Mouse (Mus musculus): ENCODE results near the gene Prickle2.

The Prickle2 gene

GRCm38 (mm10) chr6:92667544-92667943 is 38.4 kb downstream of the Prickle2 start:
- no peak for DNase-seq (ENCODE audit: low read depth, low spot score)

DNA sequence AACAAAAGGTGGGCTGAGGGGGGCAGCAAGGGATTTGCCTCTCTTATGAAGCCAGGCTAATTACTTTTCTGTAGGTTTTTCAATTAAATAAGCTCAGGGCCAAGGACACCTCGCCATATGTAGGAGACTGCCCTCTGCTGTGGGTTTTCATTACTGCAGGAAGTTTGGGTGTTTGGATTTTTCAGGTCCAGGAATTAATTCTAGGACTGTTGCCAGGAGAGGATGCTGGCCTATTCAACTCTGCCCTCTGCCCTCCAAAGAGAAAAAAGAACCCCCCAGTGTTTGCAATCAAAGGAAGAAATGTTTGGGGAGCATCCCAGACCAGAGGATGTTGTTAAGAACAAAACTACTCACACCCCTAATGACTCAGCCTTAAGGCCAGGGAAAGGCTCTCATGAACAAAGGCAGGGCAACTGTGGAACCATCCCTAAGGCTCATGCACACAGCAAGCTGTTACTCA is 40.4 kb downstream of the Prickle2 start:
- DNase-seq (ENCODE audit: low read depth, low spot score): no peak

DNA sequence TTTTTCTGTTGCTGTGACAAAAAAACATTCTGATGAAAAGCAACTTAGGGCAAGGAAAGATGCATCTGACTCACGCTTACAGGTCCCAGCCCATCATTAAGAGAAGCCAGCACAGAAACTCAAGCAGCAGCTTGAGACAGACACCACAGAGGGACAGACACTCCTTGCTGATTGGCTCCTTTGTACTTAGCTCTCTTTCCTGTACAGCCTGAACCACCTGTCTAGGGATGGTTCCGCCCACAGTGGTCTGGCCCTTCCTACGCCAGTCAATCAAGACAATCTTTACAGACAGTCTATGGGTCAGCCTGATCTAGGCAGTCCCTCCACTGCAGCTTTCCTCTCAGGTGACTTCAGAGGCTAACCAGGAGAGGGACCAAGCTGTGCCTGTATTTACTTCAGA is 42.1 kb downstream of the Prickle2 start:
- no peak for DNase-seq (ENCODE audit: low read depth, low spot score)

DNA sequence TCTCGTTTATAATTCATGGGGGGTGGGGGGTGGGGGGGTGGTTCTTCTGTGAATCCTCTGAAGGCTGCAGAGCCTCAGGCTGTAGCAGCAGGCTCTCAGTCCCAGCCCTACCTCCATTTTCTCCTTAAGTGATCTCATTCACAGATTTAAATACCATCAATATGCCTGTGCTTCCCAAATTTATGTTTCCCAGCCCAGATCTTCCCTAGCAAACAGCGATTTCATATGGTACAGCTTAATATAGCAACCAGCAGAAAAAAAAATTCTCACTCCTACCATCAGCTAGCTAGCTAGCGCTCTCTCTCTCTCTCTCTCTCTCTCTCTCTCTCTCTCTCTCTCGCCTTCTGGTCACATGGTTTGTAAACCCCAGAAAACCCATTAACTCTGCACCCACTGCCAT is 42.5 kb downstream of the Prickle2 start:
- DNase-seq (ENCODE audit: low read depth, low spot score): no peak

DNA sequence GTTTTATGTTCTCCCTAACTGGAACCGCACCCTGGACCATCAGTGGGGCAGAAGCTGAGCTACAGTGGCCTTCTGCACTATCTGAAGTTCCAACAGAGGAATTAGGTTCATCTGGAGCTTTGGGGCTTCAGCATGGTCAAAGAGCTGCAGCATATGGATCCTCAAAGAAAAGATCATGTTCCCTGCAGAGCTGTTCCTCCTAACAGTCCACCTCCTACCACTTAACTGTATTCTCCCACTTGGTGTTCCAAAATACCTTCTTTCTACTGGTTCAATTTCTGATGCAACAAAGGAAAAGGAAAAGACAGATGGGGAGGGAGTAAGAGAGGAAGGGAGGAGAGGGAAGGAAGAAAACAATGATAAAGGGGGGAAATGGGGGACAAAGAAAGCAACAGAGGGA is 56.9 kb downstream of the Prickle2 start:
- no peak for DNase-seq (ENCODE audit: low read depth, low spot score)

GRCm38 (mm10) chr6:92648571-92648970 is 57.4 kb downstream of the Prickle2 start:
- no peak for DNase-seq (ENCODE audit: low read depth, low spot score)

GRCm38 (mm10) chr6:92642929-92643328 is 63.0 kb downstream of the Prickle2 start:
- DNase-seq (ENCODE audit: low read depth, low spot score): no peak

- DNase-seq (ENCODE audit: low read depth, low spot score): no peak
Observed at GRCm38 (mm10) chr6:92641956-92642355, 64.0 kb downstream of the Prickle2 start.

- DNase-seq (ENCODE audit: low read depth, low spot score): no peak
Observed at GRCm38 (mm10) chr6:92640896-92641295, 65.1 kb downstream of the Prickle2 start.

GRCm38 (mm10) chr6:92636431-92636830 is 69.5 kb downstream of the Prickle2 start:
- DNase-seq (ENCODE audit: low read depth, low spot score): no peak

- DNase-seq (ENCODE audit: low read depth, low spot score): no peak
Observed at GRCm38 (mm10) chr6:92634876-92635468, 71.0 kb downstream of the Prickle2 start.

DNA sequence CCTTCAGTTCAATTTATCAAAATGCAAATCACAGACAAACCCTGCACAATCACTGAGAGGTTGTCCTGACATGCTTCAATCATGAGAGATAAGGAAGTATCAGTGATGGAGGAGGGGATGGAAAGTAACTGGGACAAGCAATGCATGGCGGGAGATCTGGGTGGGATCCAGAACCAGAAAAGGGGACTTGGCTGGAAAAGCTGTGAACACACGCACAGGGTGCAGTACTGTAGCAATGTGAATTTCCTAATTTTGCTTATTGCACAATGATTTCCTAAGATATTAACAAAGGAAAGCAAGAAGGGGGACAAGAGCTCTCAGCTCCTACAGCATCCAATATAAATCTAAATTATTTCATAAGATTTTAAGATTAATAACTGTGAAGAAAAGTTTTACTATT is 75.0 kb downstream of the Prickle2 start:
- DNase-seq (ENCODE audit: low read depth, low spot score): no peak

GRCm38 (mm10) chr6:92627711-92628110 is 78.2 kb downstream of the Prickle2 start:
- no peak for DNase-seq (ENCODE audit: low read depth, low spot score)

GRCm38 (mm10) chr6:92627048-92627617 is 78.8 kb downstream of the Prickle2 start:
- no peak for DNase-seq (ENCODE audit: low read depth, low spot score)

GRCm38 (mm10) chr6:92625923-92626322 is 80.0 kb downstream of the Prickle2 start:
- no peak for DNase-seq (ENCODE audit: low read depth, low spot score)

GRCm38 (mm10) chr6:92624306-92624705 is 81.6 kb downstream of the Prickle2 start:
- DNase-seq (ENCODE audit: low read depth, low spot score): no peak

GRCm38 (mm10) chr6:92617183-92617582 is 88.8 kb downstream of the Prickle2 start:
- DNase-seq (ENCODE audit: low read depth, low spot score): no peak

DNA sequence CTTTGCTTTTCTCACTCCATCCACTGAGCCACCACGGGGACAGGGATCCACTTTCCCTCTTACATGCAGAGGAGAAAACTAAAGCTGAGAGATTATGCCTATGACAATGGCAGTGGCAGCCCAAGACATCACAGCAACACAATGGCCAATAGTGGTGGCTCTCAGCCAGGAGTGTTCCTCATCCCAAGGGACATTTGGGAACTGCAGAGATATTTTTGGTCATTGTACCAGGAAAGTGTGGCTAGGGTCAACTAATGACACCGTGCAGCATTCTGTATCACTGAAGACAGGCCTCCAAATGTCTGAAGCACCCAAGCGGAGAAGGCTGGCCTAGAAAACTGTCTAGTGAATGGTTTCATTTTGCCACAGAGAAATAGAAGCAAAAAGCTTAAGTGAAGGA is 91.2 kb downstream of the Prickle2 start:
- no peak for DNase-seq (ENCODE audit: low read depth, low spot score)

DNA sequence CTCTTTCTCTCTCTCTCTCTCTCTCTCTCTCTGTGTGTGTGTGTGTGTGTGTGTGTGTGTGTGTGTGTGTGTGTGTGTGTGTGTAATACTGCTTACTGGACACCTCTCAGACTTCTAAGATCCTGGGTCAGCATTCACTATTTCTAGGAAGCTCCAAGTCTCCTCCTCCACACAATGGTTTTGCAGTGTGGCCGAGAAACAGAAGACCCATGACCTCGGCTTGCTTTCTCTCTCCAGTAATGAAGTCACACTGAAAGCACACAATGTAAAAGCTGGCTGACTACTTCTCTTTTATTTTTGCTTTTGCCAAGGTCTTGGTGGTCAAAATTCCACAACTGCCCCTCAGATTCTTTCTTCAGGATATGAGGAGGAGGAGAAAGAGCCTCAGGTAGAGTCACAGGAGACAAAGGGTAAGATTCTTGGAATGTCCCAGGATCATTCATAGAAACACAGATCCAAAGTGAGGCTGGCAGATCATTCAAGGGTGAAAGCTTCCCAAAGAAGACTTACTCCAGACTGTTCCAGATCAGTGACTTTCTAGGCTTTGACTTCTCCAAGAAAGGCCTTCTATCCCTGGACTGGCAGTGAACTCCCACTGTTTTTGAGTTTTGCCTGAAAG is 93.7 kb downstream of the Prickle2 start:
- DNase-seq (ENCODE audit: low read depth, low spot score): no peak

- no peak for DNase-seq (ENCODE audit: low read depth, low spot score)
Observed at GRCm38 (mm10) chr6:92609682-92610235, 96.2 kb downstream of the Prickle2 start.

DNA sequence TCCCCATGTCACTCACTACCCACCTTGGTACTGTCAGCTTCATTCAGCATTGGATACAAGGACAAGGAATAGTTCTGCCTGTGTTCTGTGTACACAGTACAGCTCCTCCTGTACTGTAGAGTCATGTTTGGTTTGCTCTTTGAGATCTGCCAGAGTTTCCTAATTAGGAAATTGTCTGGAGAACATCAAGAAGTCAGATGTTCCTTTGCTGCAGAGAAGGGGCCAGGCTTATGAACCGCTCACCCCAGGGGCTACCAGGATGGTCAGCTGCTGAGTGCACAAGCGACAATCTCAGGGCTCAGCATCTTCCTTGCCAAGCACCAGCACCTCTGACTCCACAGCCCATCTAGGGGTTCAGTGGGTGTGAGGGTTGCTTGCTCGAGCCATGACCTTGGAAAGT is 96.9 kb downstream of the Prickle2 start:
- DNase-seq (ENCODE audit: low read depth, low spot score): no peak

DNA sequence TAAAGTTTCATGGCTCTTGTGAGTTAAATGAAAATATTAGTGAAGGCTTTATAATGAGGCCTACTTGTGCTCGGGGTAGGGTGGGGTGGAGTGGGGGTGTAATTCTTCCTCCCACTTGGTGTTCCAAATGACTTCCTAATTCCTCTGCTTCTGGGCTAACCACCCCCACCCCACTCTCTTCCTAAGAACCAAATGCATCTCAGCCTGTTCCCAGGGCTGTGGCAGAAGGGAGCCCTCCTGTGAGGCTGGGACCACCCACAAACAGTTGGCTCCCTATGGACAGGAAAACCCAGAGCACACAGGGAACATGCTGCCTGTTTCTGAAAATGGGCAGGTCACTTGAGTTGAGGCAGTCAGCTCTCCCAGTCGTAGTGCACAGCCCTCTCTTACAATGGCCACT is 100.8 kb downstream of the Prickle2 start:
- DNase-seq (ENCODE audit: low read depth, low spot score): no peak

DNA sequence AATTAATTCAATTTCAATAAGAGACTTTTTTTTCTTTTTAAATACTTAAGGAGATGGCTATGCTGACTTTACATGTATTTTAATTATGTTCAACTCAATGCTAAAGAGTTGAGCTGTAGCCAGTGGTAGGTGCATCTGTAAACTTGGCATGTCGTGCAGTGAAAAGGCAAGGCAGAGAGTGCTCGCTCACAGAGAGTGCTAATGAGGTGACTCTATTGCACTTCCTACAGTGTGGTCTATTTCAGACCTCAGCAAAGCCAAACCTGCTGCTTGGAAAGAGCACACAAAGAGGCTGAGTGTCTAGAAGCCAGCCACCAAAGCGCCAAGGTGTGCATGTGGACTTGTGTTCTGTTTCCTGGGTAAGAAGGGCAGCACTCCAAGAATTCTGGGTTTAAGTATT is 109.6 kb downstream of the Prickle2 start:
- no peak for DNase-seq (ENCODE audit: low read depth, low spot score)
